Mouse (Mus musculus): Measurements from ENCODE around the gene Dnajb9.
A peak's percentile ranks its signal among the peaks of the same experiment; 100 is the strongest.
"Not testable (repeated sequence)": the region's sequence is repeated elsewhere in the genome, so short reads cannot be mapped to it uniquely, and the experiment has no call there.

The Dnajb9 gene

DNA sequence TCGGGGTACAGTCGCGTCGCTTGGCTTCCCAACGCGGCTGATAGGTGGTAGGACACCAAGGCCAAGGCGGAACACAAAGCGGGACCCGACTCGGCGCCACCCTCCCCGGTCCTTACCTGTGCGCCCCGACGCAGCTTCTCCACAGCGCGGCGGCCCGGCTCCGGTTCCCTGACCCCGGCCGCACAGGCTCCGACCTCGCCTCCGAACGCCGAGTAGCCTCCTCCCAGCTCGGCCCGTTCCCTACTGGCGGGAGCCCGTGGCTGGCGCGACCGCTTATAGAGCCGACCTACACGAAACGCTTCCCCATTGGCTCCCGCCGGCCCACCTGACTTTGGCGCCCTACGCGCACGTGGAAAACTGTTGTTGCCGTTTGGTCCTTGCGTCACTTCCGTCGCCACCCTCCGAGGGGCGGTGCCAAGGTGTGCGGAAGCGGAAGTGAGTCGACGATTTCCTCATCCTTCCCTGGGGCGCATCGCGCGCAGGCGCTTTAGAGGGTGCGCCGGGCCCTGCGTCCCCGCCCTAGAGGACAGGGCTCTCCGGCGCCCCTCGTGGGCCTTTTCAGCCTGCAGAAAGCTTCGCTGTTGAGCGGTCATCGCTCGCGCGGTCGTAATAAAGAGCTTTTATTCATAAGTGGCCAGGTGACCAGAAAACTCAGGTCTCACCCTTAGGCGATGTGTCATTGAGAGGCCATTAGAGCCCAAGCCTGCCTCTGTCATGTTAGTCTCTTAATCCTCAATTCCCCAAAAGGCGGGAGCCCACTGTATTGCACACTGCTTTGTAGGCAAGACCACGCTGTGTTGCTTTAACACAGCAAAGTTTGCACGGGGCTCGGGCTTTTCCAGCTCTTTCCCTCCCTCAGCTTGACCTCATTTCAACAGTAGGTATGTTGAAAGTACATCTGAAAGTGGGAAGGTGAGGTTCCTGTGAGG, at the start of gene Dnajb9:
Gene Dnajb9, minus strand, starts transcription at position 503 of the 929 bp plus-strand sequence.
- DNase-seq (ENCODE audit: low spot score), result peak; percentile 100

DNA sequence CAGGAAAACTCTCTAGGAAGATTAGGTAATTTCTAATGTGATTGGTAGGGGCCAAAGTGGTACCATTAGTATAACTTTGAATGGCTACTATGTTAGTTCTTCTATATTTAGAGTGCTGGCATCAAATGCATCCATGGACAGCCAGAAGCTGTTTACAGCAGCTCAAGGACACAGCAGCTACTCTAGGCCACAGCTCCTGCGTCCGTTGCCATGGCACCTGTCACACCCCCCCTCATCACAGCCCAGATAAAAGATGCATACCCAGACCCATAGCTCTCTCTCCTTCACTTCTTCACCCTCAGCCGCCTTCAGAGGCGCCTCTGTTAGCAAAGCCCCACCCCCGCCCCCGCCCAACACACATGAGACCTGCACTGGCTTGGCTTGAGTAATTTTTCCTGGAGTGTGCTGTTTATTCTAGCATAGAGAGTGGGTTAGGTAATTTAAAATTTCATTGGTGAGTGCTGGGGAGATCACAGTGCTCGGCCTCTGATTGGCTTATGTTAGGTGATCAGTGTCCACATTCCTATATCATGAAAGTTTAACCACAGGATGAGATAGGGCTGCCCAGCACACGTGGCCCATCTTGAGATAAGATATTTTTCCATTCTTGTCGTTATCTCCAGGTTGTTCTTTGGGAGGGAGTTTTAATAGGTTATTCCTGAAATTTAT, 38.3 kb upstream of the Dnajb9 start:
- DNase-seq (ENCODE audit: low spot score), result no peak

GRCm38 (mm10) chr12:44245739-44246138, 35.6 kb upstream of the Dnajb9 start:
- DNase-seq (ENCODE audit: low spot score), result no peak

- no peak for DNase-seq (ENCODE audit: low spot score)
These were observed 32.3 kb upstream of the Dnajb9 start for GRCm38 (mm10) chr12:44242407-44242806.

GRCm38 (mm10) chr12:44241090-44241489, 31.0 kb upstream of the Dnajb9 start:
- DNase-seq (ENCODE audit: low spot score), result peak; percentile 2

DNA sequence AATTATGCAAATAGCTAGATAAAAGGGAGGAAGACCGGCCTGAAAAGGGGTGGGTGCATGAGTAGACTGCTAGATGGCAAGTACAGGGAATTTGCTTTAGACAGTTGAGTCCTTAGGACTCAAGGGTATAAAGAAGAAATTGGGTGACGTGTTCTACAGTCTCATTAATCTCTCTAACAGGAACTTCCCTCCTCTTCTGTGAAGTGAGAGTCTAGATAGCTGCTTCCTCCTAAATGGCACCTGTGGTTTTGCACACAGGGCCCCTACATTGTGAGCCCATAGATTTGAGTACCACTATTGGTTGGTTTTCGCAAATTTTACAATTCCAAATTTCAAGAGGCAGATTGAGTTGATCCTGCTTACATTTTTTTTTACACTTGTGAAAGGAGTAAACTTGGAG, 14.5 kb upstream of the Dnajb9 start:
- no peak for DNase-seq (ENCODE audit: low spot score)

DNA sequence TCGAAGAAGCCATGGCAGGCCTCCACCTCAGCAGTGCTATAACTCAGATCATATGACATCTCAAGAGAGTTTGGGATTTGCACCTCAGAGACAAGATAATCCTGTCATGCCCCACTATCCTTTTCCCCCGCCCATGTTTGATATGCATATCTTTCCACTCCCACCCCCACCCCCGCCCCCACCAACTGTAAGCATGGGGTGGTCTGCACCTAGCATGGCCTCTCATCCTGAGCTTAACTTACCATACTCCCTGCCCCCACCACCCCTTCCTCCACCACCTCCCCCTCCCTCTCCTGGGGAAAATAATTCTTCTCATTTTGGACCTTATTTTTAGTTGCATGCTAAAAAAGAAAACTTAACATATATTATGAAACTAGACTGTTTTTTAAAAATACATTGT, 12.9 kb upstream of the Dnajb9 start:
- no peak for DNase-seq (ENCODE audit: low spot score)

GRCm38 (mm10) chr12:44221651-44222356, 11.7 kb upstream of the Dnajb9 start:
- DNase-seq (ENCODE audit: low spot score), result no peak

DNA sequence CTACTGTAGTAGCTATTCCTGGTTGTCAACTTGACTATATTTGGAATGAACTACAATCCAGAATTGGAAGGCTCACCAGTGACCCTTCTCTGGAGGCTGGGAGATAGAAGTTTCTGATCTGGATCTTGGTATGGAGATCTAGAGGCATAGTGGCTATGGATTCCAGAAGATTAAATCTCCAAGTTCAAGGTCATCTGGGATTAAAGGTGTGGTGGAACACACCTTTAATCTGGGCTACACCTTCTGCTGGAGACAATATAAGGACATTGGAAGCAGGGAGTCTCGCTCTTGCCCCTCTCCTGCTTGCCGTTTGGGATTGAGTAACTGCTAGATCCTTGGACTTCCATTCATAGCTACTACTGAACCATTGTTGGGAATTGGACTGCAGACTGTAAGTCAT, 10.9 kb upstream of the Dnajb9 start, which contains the start of gene Pnpla8:
Gene Pnpla8, plus strand, starts transcription at position 301 of the 400 bp plus-strand sequence.
- not testable (repeated sequence) for DNase-seq (ENCODE audit: low spot score)

DNA sequence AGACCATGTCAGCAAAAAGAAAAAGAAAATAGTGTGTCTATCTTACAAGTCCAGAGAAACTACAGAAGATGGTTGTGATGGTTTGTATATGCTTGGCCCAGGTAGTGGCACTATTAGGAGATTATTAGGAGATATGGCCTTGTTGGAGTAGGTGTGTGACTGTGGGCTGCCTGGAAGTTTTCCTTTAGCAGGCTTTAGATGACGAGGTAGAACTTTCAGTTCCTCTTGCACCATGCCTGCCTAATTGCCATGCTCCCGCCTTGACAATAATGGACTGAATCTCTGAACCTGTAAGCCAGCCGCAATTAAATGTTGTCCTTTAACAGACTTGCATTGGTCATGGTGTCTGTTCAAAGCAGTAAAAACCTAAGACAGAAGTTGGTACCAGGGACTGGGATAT, 1.4 kb upstream of the Dnajb9 start:
- DNase-seq (ENCODE audit: low spot score), result no peak

GRCm38 (mm10) chr12:44209141-44209823, 844 bp downstream of the Dnajb9 start:
- peak; percentile 37 for DNase-seq (ENCODE audit: low spot score)

DNA sequence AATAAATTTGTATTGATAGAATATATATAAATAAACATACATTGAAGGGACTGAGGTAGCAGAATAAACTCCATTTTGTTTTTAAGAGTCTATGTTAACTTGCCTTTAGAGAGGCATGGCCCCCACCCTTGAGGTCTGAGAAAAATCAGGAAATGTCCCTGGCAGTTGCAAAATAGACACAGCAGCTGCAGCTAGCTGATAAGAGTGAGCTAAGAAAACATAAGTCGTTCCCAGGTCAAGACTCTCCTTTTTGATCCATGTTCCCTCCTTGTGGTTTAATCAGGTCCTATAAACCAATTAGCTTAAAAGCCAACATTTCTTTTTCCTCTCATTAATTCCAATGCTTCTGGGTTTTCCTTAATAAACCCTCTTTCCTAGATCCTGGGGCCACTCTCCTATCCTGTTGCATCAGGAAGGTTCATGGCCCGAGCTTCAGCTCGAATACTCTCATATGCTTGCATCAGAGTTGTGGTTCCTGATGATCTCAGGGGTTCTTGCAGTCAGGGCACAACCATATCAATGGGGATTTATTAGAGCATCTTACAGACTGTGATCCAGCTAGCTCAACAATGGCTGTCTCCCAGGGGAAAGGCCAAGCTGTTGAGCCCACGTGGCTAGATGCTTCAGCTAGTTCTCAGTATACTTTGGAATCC, 12.1 kb downstream of the Dnajb9 start:
- DNase-seq (ENCODE audit: low spot score), result no peak

GRCm38 (mm10) chr12:44181081-44181982, 28.8 kb downstream of the Dnajb9 start:
- no peak for DNase-seq (ENCODE audit: low spot score)

DNA sequence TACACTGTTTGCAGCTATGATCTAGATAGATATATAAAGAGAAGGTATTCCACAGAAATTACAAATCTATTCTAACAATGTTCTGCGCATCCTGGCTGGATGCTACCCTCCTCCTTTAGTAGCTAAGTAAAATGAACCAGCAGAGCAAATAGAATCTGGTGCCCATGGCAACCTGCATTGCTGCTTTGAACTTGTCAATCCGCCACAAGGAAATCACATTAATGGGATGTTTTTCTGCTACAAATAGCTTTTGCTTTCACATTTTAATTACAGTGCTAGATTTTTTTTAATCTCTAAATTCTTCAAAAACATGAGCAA, 33.1 kb downstream of the Dnajb9 start:
- DNase-seq (ENCODE audit: low spot score), result no peak

DNA sequence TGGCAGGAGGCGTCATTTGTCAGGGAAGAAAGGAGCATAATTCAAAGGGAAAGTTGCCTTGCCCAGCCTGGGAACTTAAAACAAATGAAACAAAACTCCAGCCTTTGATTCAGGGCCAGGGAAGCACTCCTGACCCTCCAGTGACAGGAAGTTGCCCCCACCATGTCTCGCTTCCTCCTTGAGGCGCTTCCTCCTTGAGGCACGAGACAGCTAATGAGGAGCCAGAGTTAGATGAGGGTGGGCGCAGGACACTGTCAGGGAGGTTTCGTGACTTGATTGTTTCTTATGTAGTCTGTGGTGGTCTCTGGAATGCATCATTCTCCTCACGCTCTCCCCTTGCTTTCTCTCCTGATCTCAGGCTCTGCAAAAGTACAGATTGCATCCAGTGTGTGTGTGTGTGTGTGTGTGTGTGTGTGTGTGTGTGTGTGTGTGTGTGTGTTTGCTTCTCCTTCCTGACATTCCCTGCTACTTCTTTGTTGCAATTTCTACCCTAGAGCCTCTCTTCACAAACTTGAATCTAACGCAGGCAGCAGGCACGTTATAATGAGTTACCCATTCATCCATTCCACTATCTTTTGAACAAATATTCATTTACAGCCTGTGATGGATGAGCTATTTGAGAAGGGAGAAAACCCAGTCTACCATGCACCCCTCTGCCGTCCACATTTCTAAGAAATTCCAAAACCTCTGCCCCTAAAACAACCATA, 33.6 kb downstream of the Dnajb9 start:
- no peak for DNase-seq (ENCODE audit: low spot score)

DNA sequence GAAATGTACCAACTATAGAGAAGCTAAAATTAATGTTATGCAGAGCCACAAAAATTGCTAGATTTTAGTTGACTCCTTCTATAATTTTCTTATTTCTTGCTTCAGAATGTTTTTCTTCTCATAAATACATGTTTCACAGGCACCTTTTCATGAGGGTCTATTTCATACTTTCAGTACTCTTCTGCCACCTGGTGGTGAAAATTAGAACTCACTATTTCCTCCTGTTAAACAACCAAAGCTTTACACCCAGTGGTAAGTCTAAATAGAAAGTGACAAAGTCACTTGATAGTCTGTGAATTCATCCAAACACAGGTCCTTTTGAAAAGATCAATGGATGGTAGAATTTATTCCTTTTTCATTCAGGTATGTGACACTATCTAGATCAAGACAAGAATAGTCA, 43.2 kb downstream of the Dnajb9 start:
- DNase-seq (ENCODE audit: low spot score), result peak; percentile 7

- no peak for DNase-seq (ENCODE audit: low spot score)
These were observed 50.8 kb downstream of the Dnajb9 start for GRCm38 (mm10) chr12:44159349-44159748.
